Mouse (Mus musculus) heart, embryonic 15.5 days (tissue): ENCODE results near the gene Hoxb9. TPM values are rescaled to one million over a fixed set of nuclear protein-coding genes. Genes with fewer than 3 reads are reported as not detected.
A peak's percentile ranks its signal among the peaks of the same experiment; 100 is the strongest.

Experiments used
- ATAC-seq: fragments of 200-750 bp; cut with Nextera tagmentation; replicated peaks from 2 replicates; pipeline ENCODE4 v1.8.0; 2017; ENCODE audit warnings: low read depth, moderate TSS enrichment; ENCODE audit not compliant: insufficient number of reproducible peaks, insufficient read depth, low FRiP score
- H3K27ac ChIP-seq: fragments of 300-500 bp; sonication (generic); 2 replicates; pipeline ENCODE4 v1.5.1; 2015; ENCODE audit warnings: mild to moderate bottlenecking, inconsistent platforms
- H3K27me3 ChIP-seq: fragments of 300-500 bp; sonication (generic); 2 replicates; pipeline ENCODE4 v1.6.1; 2015; ENCODE audit warnings: inconsistent platforms
- H3K36me3 ChIP-seq: fragments of 300-500 bp; sonication (generic); 2 replicates; pipeline ENCODE4 v1.6.1; 2015; ENCODE audit warnings: mild to moderate bottlenecking, inconsistent platforms
- H3K4me1 ChIP-seq: fragments of 300-500 bp; sonication (generic); replicated peaks from 2 replicates; pipeline ENCODE4 v1.6.1; 2015; ENCODE audit warnings: inconsistent platforms
- H3K4me2 ChIP-seq: fragments of 300-500 bp; sonication (generic); 2 replicates; pipeline ENCODE4 v1.6.1; 2015; ENCODE audit warnings: inconsistent platforms, mild to moderate bottlenecking, moderate library complexity
- H3K4me3 ChIP-seq: fragments of 300-500 bp; sonication (generic); 2 replicates; pipeline ENCODE4 v1.5.1; 2015; ENCODE audit warnings: mild to moderate bottlenecking, inconsistent platforms
- H3K9ac ChIP-seq: fragments of 300-500 bp; sonication (generic); 2 replicates; pipeline ENCODE4 v1.6.1; 2015; ENCODE audit warnings: mild to moderate bottlenecking, inconsistent platforms
- H3K9me3 ChIP-seq: fragments of 300-500 bp; sonication (generic); replicated peaks from 2 replicates; pipeline ENCODE4 v1.6.1; 2016; ENCODE audit warnings: inconsistent platforms
- WGBS: fragments of 180-500 bp; shearing (Covaris S2); methylation state at CpG from one replicate; pipeline ENCODE4 v1.1.7; 2015; ENCODE audit warnings: mixed read lengths; 5-methylcytosine and 5-hydroxymethylcytosine counted together
- polyA plus RNA-seq: library from polyadenylated mRNA; unstranded; fragments of >200 nt; fragmentation: Nextera tagmentation; extraction: Ambion mirVana; gene quantifications from 2 replicates; pipeline ENCODE4 v1.2.1, GENCODE M21; 2015

Hoxb9 gene
- polyA plus RNA-seq, 1 experiment from 2014 or later, result 0.06 TPM

- Histone ChIP-seq H3K4me3 (peak overlapping the region; percentile 39; the same call in 1 of the 2 replicates), H3K27ac (no peak overlapping the region)
These were observed 16.2 kb downstream of the Hoxb9 start for GRCm38 (mm10) chr11:96287411-96287810.

GRCm38 (mm10) chr11:96288455-96289221, 17.4 kb downstream of the Hoxb9 start:
- Histone ChIP-seq H3K27me3 (peaks cover 97% of the 10 kb centered on the region), H3K27ac (no peak overlapping the region), H3K4me2 (no peak overlapping the region), H3K9me3 (no peaks in the 10 kb centered on the region), H3K9ac (no peak overlapping the region), H3K36me3 (no peaks in the 10 kb centered on the region), H3K4me3 (no peak overlapping the region), H3K4me1 (peaks cover 25% of the 10 kb centered on the region)
- ATAC-seq, result no peak
- WGBS, result 19% methylated on average over 1 of the region's 1 CpGs

More at GRCm38 (mm10) chr11:96287411-96287810, 16.2 kb downstream of the Hoxb9 start:
- H3K4me1 ChIP-seq, result peaks cover 32% of the 10 kb centered on the region
- peaks cover 97% of the 10 kb centered on the region for H3K27me3 ChIP-seq
- no peaks in the 10 kb centered on the region for H3K36me3 ChIP-seq
- no peak overlapping the region for H3K9ac ChIP-seq
- peak overlapping the region; percentile 68; the same call in 1 of the 2 replicates for H3K4me2 ChIP-seq
- H3K9me3 ChIP-seq, result no peaks in the 10 kb centered on the region
- WGBS, result 4% methylated on average over 9 of the region's 9 CpGs
- ATAC-seq, result no peak

- Histone ChIP-seq H3K36me3 (no peaks in the 10 kb centered on the region), H3K4me1 (peaks cover 19% of the 10 kb centered on the region), H3K4me2 (no peak overlapping the region), H3K27me3 (peaks cover 97% of the 10 kb centered on the region), H3K4me3 (no peak overlapping the region), H3K9ac (no peak overlapping the region), H3K9me3 (no peaks in the 10 kb centered on the region), H3K27ac (no peak overlapping the region)
- 11% methylated on average over 21 of the region's 21 CpGs for WGBS
- no peak for ATAC-seq
These were observed 18.0 kb downstream of the Hoxb9 start for GRCm38 (mm10) chr11:96289293-96289692.

- WGBS, result 12% methylated on average over 6 of the region's 6 CpGs
- Histone ChIP-seq H3K9me3 (no peaks in the 10 kb centered on the region), H3K4me2 (no peak overlapping the region), H3K9ac (no peak overlapping the region), H3K36me3 (no peaks in the 10 kb centered on the region), H3K4me3 (no peak overlapping the region), H3K27me3 (peaks cover 97% of the 10 kb centered on the region), H3K27ac (no peak overlapping the region), H3K4me1 (peaks cover 17% of the 10 kb centered on the region)
- ATAC-seq, result no peak
These were observed 18.6 kb downstream of the Hoxb9 start for GRCm38 (mm10) chr11:96289837-96290236.

- ATAC-seq, result no peak
- H3K4me3 ChIP-seq, result no peak overlapping the region
- WGBS, result 13% methylated on average over 17 of the region's 17 CpGs
- H3K9me3 ChIP-seq, result no peaks in the 10 kb centered on the region
- peaks cover 98% of the 10 kb centered on the region for H3K27me3 ChIP-seq
- H3K4me2 ChIP-seq, result no peak overlapping the region
- H3K4me1 ChIP-seq, result peaks cover 18% of the 10 kb centered on the region
- H3K9ac ChIP-seq, result no peak overlapping the region
- H3K36me3 ChIP-seq, result no peaks in the 10 kb centered on the region
- no peak overlapping the region for H3K27ac ChIP-seq
These were observed 19.6 kb downstream of the Hoxb9 start for GRCm38 (mm10) chr11:96290705-96291355.

GRCm38 (mm10) chr11:96291681-96292564, 20.7 kb downstream of the Hoxb9 start, which contains the start of gene Hoxb6:
Hoxb6 (plus strand) TSS chr11:96292476.
- Histone ChIP-seq H3K27ac (no peak within 1 kb of the TSS), H3K9me3 (no peaks in the 10 kb centered on the region), H3K4me2 (no peak within 1 kb of the TSS), H3K27me3 (peaks cover 98% of the 10 kb centered on the region), H3K4me3 (peak within 1 kb of the TSS; percentile 10; the same call in 1 of the 2 replicates), H3K9ac (no peak within 1 kb of the TSS), H3K36me3 (no peaks in the 10 kb centered on the region), H3K4me1 (peaks cover 9% of the 10 kb centered on the region)
- 5% methylated on average over 22 of the region's 22 CpGs for WGBS
- no peak for ATAC-seq

GRCm38 (mm10) chr11:96292565-96293301, 21.5 kb downstream of the Hoxb9 start:
- peaks cover 98% of the 10 kb centered on the region for H3K27me3 ChIP-seq
- WGBS, result 5% methylated on average over 12 of the region's 12 CpGs
- no peaks in the 10 kb centered on the region for H3K9me3 ChIP-seq
- H3K4me1 ChIP-seq, result peaks cover 7% of the 10 kb centered on the region
- ATAC-seq, result no peak
- peak overlapping the region; percentile 10; the same call in 1 of the 2 replicates for H3K4me3 ChIP-seq
- no peaks in the 10 kb centered on the region for H3K36me3 ChIP-seq
- no peak overlapping the region for H3K27ac ChIP-seq
- no peak overlapping the region for H3K9ac ChIP-seq
- H3K4me2 ChIP-seq, result no peak overlapping the region

GRCm38 (mm10) chr11:96293302-96293921, 22.2 kb downstream of the Hoxb9 start:
- Histone ChIP-seq H3K9me3 (no peaks in the 10 kb centered on the region), H3K27ac (no peak overlapping the region), H3K4me2 (no peak overlapping the region), H3K4me3 (peak overlapping the region; percentile 10; the same call in 1 of the 2 replicates), H3K27me3 (peaks cover 98% of the 10 kb centered on the region), H3K9ac (no peak overlapping the region), H3K4me1 (peaks cover 7% of the 10 kb centered on the region), H3K36me3 (no peaks in the 10 kb centered on the region)
- no peak for ATAC-seq
- 4% methylated on average over 22 of the region's 22 CpGs for WGBS

- no peak for ATAC-seq
- WGBS, result under 1% methylated on average over 32 of the region's 32 CpGs
- Histone ChIP-seq H3K36me3 (no peaks in the 10 kb centered on the region), H3K27ac (no peak overlapping the region), H3K4me1 (peaks cover 12% of the 10 kb centered on the region), H3K4me3 (peak overlapping the region; percentile 12; the same call in 1 of the 2 replicates), H3K9ac (no peak overlapping the region), H3K9me3 (no peaks in the 10 kb centered on the region), H3K4me2 (peak overlapping the region; percentile 18; the same call in 1 of the 2 replicates), H3K27me3 (peaks cover 100% of the 10 kb centered on the region)
These were observed 23.2 kb downstream of the Hoxb9 start for GRCm38 (mm10) chr11:96294245-96295091.
